Mouse (Mus musculus) right cerebral cortex, postnatal 36 days (tissue): Measurements from ENCODE around the gene Rs1.
"Not testable (repeated sequence)": the region's sequence is repeated elsewhere in the genome, so short reads cannot be mapped to it uniquely, and the experiment has no call there.

ENCODE experiments used
- DNase-seq, 2 experiments: peaks; one replicate each; pipeline ENCODE4 v3.0.0; 2022; ENCODE audit warnings: low spot score in 2 of 2, mixed read lengths in 1 of 2

Rs1 gene

DNA sequence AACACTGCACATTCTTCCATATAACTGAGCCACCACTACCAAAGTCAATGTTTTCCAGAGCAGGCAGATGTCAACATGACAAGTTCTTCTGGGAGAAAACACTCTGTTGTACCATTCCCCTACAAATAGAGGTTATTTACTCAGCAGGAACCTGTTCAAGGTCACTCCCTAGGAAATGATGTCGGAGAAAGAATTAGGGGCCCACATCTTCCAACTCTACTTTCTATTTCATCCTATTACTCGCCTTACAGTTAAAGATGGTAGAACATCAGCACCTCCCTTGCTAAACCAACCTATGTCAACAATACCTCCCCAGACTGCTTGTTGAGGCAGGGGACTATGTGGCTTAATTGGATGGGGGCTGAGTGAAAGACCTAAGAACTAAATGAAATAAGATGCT lies at the start of gene Rs1:
Gene Rs1, plus strand, starts transcription at position 301 of the 400 bp plus-strand sequence.
- no peak for DNase-seq

DNA sequence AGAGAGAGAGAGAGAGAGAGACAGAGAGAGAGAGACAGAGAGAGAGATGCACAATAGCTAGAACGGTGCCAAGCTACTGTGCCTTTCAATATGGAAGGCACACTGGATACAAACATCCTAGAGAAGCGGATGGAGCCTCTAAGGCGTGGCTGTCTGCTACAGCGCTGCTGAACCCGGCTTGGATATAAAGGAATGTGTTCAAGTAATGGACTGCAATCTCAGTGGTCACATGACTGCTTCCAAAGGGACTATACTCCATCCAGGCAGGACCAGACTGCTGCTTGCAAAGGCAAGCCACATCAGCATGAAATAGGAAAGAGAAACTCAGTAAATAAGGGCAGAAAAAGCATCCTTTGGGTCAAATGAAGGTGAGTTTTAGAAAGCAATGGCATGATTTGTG lies 32.2 kb upstream of the Rs1 start, which contains the start of gene Ppef1:
Gene Ppef1, minus strand, starts transcription at position 116 of the 400 bp plus-strand sequence.
- no peak for DNase-seq

DNA sequence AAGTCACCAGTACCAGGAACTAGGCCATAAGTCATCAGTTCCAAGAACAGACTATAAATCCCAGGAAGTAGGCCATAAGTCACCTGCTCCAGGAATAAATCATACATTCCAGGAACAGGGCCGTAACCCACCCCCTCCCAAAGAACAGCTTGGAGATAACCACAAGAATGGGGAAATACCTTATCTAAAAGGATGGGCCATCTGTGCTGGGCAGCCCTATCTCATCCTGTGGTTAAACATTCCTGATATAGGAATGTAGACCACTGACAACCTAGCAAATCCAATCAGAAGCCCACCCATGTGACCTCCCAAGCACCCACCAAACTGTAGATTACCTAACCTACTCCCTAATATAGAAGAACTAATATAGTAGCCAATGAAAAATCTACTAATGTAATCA lies 22.4 kb upstream of the Rs1 start:
- no peak for DNase-seq

DNA sequence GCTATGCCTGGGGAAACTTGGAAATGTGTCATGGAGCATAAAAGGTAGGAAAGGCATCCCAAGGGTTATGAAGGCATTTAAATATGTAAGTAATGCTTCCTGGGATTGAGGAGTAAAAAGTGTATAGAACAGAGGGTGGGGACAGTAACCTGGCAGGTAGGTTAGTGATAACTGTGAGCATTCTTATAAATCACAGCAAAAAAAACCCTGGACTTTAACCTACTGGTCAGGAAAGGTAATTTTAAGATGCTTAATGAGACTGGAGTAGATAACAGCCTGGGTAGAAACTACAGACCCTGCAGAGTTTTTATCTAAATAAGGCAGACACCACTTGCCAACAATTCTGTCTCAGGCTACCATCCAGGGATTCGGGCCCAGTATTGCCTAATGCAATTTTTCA lies 19.2 kb upstream of the Rs1 start:
- DNase-seq: no peak

DNA sequence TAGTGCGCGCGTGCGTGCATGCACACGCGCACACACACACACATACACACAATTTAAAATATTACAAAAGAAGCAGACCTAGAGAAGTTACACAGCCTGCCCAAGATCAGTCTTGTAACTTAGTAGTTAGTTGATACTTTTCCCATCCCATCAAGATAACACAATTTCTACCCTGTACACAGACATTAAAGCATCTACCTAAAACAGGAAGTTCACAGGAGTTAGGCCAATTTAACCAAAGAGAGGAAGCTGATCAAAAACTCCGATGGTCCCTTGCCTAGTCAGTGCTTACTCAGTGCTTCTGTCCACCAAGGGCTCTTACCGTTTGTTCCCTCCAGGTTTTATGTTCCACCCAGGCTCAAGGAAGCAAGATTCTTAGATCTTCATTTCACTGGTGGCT lies 17.0 kb upstream of the Rs1 start:
- DNase-seq: no peak

DNA sequence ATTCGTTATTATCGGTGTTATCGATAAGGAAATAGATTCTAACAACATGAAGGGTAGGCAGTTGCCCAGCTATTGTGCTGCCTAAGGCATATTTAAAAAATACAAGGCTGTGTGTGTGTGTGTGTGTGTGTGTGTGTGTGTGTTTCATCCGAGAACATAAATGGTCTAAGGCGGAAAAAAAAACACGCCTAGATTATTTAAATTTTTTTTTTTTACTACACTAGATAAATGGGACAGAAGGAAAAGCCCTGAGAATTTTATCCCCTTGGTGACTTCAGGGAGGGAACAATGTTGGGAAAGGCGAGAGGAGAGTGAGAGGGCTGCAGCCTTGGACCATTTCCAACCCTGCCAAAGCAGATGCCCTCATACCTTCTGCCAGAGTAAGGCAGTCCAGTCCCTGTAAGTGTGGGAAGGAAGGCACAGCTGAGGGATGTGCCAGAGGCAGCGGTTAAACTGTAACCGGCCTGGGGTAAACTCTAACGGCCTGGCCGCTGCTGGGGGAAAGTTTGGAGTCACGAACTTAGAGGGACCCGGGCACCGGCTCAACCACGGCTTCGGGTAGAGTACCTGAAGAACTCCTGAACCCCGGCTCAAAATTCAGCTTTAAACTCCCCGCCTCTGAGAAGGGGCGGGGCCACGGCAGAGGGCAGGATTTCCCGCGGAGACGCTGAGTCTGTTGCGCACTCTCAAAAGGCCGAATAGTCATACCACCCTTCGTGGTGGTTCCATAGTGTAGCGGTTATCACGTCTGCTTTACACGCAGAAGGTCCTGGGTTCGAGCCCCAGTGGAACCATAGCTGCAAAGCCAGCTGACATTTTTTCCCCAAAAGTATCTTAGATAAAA lies 2.2 kb upstream of the Rs1 start:
- DNase-seq: peak; percentile 80 to 81

DNA sequence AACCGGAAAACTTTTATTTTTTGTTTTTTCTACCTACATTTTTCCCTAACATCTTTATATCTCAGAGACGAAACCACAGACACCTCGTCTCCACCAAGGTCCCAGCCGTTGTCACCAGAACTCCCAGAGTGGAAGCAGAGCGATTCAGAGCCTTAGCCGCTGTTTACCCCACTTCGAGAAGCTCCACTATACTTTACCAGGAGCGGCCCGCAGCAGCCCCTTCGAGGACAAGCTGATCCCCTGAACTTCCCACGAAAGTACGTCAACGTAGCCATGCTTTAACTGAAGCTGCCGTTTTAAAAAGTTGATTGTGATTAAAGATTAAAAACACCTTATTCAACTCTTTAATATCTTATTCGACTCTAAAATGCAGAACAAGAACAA lies 1.6 kb upstream of the Rs1 start:
- DNase-seq: peak in 1 of 2 experiments; percentile 25

DNA sequence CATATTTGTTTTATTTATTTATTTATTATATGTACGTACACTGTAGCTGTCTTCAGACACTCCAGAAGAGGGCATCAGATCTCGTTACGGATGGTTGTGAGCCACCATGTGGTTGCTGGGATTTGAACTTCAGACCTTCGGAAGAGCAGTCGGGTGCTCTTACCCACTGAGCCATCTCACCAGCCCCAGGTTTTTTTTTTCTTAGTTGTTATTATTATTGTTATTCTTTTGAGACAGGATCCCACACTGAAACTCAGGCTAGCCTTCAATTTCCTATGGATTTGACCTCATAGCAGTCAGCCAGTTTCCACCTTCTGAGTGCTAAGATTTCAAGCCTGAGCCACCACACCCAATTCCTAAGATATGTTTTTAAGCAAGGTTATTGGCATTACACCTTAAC lies 1.8 kb downstream of the Rs1 start:
- DNase-seq: not testable (repeated sequence)

DNA sequence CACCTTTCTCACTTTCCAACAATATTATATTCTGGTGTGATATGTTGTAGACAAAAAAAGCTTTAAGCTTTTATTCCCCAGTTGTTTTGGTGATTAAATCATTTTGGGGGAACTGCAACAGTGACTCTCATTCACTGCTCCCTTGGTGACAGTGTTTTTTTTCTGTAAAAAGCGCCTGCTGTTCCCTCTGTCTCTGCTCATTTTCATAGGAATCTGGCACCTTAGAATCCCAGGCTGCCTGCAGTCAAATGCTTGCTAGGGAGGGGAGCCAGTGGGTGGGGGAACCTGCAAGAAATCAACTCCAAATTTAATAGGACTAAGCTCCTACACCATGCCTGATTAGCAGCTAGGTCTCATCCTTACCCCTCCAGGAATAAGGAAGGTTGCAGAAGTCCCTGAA lies 5.2 kb downstream of the Rs1 start:
- DNase-seq: peak; percentile 21 to 38

DNA sequence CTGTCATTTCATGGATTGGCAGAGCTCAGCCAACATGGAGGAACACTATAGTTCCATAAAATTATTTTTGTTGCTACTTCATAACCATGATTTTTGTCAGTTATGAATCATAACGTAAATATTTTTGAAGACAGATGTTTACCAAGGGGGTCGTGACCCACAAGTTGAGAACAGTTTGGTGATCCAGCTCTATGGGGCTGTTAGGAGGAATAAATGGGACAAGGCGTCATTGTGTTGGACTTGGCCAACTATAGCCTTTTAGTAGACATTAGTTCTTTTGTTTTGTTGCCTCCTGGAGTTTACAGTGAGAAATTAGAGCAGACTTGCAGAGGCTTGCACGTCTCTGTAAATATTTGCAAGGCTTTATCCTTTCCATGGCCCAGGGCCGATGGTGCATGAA lies 14.5 kb downstream of the Rs1 start:
- DNase-seq: no peak

DNA sequence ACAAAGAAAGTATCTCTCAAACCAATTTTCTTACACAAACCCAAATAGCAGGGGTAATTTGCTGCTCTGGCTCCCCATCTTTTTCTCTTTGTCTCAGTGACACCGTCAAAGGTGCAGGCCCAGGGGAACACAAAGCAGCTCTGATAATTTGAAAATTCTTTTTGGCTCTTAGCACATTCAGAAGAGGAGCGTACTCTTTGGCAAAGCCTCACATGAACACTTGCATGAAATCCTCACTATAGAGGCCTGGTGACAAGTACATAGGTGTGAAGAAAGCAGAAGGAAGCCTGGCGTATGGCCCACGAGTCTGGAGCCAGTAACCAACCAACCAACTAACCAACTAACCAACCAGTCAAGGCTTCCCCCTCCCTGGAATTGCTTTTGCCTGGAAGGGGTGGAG lies 27.1 kb downstream of the Rs1 start:
- no peak for DNase-seq

DNA sequence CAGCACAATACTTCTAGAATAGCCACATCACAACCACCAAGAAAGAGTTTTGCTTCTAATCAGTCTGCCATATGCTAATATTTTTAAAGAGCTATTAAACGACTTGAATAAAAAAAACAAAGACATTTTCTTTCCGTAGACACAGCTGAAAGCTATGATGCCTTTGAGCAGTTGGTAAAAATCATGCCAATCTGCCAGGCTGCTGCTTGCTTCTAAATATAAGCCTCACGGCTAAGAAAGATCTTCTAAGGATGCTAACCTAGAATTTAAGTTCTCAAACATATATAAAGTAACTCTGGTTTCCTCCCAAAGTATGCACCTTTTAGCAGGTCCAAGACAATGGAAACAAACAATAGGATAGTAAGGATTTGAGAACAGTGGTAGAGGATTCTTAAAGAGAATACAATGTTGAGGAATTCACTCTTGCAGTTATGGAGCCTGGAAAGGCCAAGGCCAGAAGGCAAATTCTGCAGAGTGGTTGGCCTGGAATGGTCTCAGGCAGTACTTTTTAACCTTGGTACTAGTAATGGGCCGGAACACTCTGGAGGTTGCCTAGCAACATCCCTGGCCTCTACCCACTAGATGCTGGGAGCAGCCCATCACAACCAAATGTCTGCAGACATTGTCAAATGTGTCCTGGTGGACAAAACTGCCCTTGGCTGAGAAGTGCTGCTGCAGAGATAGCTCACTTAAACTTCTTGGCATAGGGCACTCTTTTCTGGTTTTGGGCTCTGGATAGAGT lies 36.8 kb downstream of the Rs1 start:
- peak in 1 of 2 experiments; percentile 16 for DNase-seq

DNA sequence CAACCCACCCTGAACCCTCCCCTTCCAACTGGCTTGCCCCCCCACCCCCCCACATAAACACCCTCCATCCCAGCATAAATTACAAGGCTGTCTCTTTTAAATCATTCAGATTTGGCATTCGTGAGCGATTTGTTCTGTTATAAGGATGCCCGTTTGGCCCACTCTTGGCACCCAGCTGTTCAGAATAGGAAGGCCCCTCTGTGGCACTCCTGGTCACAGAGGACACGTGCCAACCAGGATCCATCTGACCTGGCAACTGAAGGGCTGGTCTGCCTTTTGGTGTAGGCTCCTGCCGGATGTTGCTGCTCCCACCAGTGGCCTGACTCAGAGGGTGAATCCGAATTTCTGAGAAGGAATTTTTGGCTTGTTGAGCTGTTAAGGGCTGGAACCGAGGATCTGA lies 40.4 kb downstream of the Rs1 start:
- DNase-seq: no peak
